Mouse (Mus musculus) spleen, embryonic (tissue): ENCODE results near the gene Hivep3.

Experiments
- CTCF ChIA-PET: fragments of 350-600 bp; sonication (Branson Sonifier 250); formaldehyde crosslinking; loops from one replicate; lab custom pipeline; 2022; lab: Charles Lee

Gene Hivep3

GRCm38 (mm10) chr4:119946224-119946887 is 212.8 kb downstream of the Hivep3 start:
- CTCF ChIA-PET: no interaction called here

GRCm38 (mm10) chr4:119947232-119948162 is 213.9 kb downstream of the Hivep3 start:
- CTCF ChIA-PET: no interaction called here

- CTCF ChIA-PET: no interaction called here
These were observed 214.8 kb downstream of the Hivep3 start for GRCm38 (mm10) chr4:119948406-119948805.

DNA sequence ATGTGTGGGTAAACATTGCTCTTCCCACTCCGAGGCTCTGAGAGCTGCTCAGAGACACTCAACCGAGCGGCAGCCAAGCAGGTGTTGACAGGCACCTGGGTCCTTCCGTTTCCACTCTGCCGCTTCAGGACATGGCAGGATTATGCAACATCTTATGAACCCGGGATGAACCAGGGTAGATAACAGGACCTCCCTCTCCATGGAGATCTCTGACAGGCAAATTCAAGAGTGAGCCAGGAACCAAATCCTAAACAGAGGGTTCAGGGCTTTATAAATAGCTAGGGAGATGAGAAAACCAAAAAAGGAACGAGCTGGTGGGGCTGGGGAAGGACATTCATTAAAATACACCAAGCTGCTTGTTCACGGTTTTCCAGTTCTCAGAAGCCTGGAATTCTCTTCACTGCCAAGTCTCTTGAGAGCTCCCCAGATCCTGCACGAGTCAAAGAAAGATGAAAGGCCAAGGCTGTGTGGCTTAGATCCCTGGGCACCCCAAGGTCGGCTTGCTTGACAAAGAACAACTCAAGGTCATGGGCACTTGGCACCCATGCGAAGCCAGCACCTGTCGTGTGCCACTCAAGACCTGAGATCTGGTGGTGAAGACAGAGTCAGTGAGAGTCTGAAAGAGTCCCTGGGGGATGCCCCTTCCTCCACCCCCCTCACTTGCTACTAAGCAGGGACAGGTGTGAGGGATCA is 215.5 kb downstream of the Hivep3 start:
- CTCF ChIA-PET: no interaction called here

GRCm38 (mm10) chr4:119950181-119950580 is 216.6 kb downstream of the Hivep3 start:
- CTCF ChIA-PET: no interaction called here

DNA sequence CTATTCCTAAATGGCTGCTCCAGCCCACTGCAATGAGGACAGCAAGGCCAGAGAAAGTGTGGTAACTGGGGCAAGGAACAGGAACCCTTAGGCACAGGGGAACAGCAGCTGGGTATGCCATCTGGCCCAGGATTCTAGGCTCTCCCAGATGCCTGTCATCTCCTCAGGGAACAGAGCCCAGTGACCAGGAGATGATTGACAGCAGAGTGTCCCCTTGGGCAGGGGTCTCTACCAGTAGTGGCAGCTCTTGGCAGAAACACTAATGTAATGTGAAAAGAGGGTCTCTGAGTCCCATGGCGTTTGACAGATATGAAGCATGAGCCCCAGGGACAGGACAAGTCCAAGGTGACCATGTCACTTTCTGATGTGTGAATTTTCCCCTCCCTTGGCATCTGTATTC is 217.5 kb downstream of the Hivep3 start:
- CTCF ChIA-PET: interaction anchor here (0.6 kb wide), 1 partner anchor 141 kb away, joined by 7 read pairs; no protein-coding TSS in a partner anchor

- CTCF ChIA-PET: no interaction called here
These were observed 221.4 kb downstream of the Hivep3 start for GRCm38 (mm10) chr4:119955008-119955407.

- CTCF ChIA-PET: no interaction called here
These were observed 224.4 kb downstream of the Hivep3 start for GRCm38 (mm10) chr4:119957970-119958369.

DNA sequence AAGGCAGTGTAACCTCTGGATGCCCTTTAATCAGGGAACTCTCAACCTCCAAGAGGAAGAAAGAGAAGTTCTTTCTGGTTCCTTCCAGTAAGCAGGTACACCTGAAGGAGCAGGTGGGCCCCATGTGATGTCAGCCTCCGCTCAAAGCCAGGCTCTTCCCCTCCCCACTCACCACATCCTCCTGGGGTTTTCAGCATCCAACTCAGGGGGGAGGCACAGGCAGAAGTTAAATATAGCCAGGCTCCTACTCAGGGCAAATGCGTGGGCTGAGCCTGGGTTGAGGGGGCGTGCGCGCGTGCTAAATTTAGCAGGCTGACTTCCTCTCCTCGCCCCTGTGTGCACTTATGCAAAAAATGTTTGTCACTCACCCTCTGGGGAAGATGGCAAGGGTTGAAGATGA is 225.7 kb downstream of the Hivep3 start:
- CTCF ChIA-PET: no interaction called here

DNA sequence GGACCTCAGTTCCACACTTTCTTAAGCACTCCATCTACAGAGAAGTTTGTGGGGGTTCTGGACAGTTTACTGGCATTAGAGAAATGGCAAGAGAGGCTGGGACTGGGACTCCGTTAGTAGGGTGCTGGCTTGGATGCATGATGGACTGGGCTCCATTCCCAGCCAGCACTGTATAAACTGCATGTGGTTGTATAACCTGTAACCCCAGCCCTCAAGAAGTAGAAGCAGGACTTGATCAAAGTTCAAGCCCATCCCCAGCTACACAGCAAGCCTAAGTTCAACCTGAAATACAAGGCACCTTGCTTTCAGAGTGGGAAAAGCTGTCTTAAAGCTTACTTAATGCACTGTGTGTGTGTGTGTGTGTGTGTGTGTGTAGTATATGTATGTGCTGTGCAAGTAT is 226.3 kb downstream of the Hivep3 start:
- CTCF ChIA-PET: no interaction called here

GRCm38 (mm10) chr4:119960523-119960922 is 226.9 kb downstream of the Hivep3 start:
- CTCF ChIA-PET: no interaction called here

- CTCF ChIA-PET: interaction anchor here (0.6 kb wide), 1 partner anchor 173 kb away, joined by 3 read pairs; no protein-coding TSS in a partner anchor
These were observed 227.6 kb downstream of the Hivep3 start for GRCm38 (mm10) chr4:119961164-119961563.

DNA sequence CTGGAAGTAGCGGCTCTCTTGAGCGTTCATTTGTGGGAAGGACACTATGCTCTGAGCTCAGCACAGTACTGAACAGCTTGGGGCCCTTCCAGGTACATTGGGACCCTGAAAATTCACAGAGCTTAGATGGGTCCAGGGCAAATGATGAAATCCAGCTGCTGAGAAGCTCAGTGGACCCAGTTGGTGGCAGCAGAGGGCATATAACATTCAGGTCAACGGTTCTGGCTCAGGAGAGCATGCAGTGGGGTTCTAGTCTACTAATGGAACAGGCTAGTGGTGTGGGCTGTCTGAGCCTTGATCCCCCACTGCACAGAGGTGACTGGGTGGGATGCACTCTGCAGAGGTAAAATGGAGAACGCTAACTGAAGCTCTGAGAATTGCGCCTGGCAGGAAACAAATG is 228.5 kb downstream of the Hivep3 start:
- CTCF ChIA-PET: no interaction called here

DNA sequence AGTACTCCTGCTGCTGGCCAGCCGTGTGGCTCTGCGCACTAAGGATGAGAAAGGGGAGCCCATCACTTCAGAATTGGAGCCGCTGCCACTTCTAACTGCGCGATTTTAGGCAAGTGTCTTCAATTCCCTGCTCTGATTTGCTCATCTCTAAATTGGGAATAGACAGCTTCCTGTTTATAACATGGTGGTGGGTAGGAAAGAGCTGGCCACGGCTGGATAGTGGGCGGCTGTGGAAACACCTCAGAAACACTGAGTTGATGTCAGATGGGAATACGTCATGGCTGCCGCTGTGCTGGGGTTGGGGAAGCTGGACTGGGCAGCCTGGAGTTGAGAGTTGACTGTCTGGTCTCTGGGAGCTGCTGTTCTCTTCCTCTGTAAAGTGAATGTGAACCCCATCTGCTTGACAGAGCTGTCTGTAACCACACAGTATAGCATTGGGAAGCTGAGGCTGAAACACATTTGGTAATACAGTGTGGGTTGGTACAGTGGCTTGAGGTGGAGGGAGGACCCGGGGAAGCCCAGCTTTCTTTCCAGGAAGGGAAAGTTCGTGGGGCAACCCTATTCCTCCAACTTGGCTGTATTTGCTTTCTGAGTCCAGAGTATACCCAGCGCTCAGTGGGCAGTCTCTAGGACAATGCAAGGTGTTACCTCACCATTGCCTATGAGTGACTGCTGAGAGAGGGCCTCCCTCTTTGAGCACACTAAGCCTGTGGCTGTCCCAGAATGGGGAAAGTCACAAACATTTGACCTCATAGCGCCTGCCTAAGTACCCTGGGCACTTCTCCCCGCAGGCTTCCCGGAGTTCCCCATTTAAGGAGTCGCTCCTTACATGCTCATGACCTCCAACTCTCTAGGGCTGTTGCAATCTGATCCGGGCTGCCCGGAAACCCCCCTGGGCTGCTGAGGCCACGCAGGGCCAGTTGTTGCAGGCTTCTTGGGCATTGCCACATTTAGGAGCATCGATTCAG is 232.8 kb downstream of the Hivep3 start:
- CTCF ChIA-PET: no interaction called here

DNA sequence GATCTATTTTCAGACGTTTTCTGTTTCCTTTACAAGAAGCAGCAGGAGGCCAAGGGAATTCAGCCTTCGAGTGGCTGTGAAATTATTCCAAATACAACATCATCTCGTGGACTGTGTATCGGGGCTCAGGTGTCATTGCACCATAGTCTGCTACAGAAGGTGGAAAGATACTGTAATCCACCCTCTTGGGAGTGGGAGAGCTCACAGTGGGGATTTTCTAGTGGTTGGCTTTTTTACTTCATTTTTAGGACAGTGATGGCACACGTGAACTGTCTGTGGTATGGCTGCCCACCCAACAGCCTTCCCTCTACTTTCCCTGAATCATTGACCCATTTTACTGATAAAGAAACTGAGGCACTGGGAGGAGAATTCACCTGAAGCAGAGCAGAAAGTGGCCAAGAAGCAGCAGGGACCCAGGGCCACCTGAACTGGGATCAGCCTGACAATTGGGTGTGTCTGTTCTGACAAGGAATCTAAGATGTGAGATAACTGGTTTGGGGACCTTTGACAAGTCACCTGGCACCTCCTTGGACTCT is 233.6 kb downstream of the Hivep3 start:
- CTCF ChIA-PET: no interaction called here

DNA sequence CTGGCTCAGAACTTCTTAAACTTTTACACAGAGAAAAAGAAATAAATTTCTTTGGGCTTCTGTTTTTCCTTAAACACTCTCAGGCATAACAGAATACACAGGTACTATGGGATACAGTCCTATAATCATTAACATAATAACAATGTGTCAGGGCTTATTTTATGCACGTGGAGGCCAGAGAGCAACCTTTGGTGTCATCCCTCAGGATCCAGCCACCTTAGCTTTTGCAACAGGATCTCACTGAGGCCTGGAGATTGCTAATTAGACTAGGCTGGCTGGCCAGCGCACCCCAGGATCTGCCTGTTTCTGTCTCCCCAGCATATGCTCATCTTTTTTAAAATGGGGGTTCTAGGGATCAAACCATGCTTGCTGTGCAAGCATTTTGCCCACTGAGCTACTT is 234.1 kb downstream of the Hivep3 start:
- CTCF ChIA-PET: interaction anchor here (1.0 kb wide), 1 partner anchor 10 kb away, joined by 3 read pairs; no protein-coding TSS in a partner anchor

DNA sequence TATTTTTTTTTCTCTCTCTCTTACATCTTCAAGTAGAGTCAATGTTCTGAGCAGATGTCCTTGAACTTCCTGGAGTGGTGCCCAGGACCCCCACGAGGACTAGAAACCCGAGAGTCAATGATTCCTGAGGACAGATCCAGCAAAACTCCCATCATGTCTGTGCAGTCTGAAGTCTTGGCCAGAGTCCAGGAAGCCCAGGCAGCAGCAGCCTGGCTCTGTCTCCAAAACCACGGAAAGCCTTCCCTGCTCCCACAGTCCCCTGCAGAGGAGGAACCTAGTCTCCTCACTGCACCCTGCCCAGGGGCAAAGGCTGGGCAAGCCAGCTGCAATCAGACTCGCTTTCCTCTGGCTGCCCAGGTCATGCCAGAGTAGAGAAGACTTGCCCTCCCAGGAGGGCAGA is 234.5 kb downstream of the Hivep3 start:
- CTCF ChIA-PET: interaction anchor here (1.0 kb wide), 1 partner anchor 9 kb away, joined by 3 read pairs; no protein-coding TSS in a partner anchor

DNA sequence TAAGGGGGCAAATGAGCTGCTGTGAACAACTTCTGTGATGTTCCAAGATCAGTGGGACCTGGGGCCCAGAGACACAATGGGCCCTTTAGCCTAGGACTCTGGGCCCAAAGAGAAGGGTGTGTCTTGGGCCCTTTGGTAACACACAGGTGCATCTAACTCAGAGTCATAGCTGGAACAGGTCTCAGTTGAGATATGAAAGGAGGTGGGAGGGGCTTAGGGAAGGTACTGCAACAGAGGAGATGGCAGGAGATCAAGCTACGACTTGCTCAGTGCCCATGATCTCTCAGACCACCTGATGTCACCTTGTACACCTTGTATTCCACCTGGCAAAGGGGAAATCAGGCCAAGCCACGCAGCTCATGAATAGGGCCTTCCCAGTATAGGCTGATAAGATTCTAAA is 235.3 kb downstream of the Hivep3 start:
- CTCF ChIA-PET: interaction anchor here (0.6 to 1.0 kb wide), 4 partner anchors 8 to 773 kb away, joined by 3 read pairs; no protein-coding TSS in a partner anchor

GRCm38 (mm10) chr4:119970166-119970565 is 236.6 kb downstream of the Hivep3 start:
- CTCF ChIA-PET: interaction anchor here (0.6 kb wide), 1 partner anchor 881 kb away, joined by 4 read pairs; no protein-coding TSS in a partner anchor

DNA sequence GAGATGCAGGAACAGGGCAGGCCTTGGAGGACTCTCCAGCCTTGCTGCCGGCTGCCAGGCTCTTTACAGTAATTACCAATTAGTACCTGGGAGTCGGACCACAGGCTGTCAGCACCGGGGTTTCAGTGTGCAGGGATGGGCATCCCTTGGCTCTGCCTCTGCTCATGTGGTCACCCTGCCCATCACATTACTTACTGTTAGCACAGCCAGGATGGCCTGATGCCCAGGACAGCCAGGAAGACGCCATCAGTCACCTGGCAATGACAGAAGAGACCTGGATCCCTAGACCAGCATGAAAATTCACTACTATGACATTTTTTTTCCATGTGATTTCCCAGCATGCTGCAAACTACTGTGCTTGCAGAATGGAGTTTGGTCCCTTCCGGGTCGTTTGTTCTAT is 238.8 kb downstream of the Hivep3 start:
- CTCF ChIA-PET: no interaction called here
